Mouse (Mus musculus): ENCODE results near the gene Sh3pxd2b. TPM values are rescaled to one million over a fixed set of nuclear protein-coding genes. Genes with fewer than 3 reads are reported as not detected.

Gene Sh3pxd2b
- total and polyA plus RNA-seq, 2 experiments from 2014 or later = 7.4 to 35.9 TPM

GRCm38 (mm10) chr11:32454800-32455506 lies 107.3 kb downstream of the Sh3pxd2b start, which contains the start of gene Ubtd2:
TSS of gene Ubtd2 (plus strand) at chr11:32455370.
- H3K4me1 ChIP-seq (ENCODE audit: insufficient read depth) = peaks cover 6% of the 10 kb centered on the region; the same call in 1 of the 2 replicates
- H3K4me2 ChIP-seq (ENCODE audit: low read depth) = peak within 1 kb of the TSS; percentile 95
- no peaks in the 10 kb centered on the region for H3K27me3 ChIP-seq (ENCODE audit: insufficient read depth, low read length)
- peak within 1 kb of the TSS; percentile 71 for H3K4me3 ChIP-seq (ENCODE audit: low read depth, low read length)
- DNase-seq = peak; percentile 97
- H3K36me3 ChIP-seq (ENCODE audit: insufficient read depth) = no peaks in the 10 kb centered on the region
- 3% methylated on average over 62 of the region's 86 CpGs for WGBS
- H3K9me3 ChIP-seq (ENCODE audit: low read length) = no peaks in the 10 kb centered on the region
- TF ChIP-seq CTCF (IDR thresholded peaks at IDR 0.05; ENCODE audit: low read depth) = no peak
- H3K27ac ChIP-seq (ENCODE audit: low read depth, low read length) = peak within 1 kb of the TSS; percentile 92
- peak; percentile 98 for ATAC-seq
- peak within 1 kb of the TSS; percentile 80 for H3K9ac ChIP-seq

- Histone ChIP-seq H3K27me3 (ENCODE audit: insufficient read depth, low read length) (no peaks in the 10 kb centered on the region), H3K9ac (peak overlapping the region; percentile 80), H3K9me3 (ENCODE audit: low read length) (no peaks in the 10 kb centered on the region), H3K4me2 (ENCODE audit: low read depth) (peak overlapping the region; percentile 95), H3K36me3 (ENCODE audit: insufficient read depth) (no peaks in the 10 kb centered on the region), H3K27ac (ENCODE audit: low read depth, low read length) (peak overlapping the region; percentile 92), H3K4me3 (ENCODE audit: low read depth, low read length) (peak overlapping the region; percentile 71), H3K4me1 (ENCODE audit: insufficient read depth) (peaks cover 6% of the 10 kb centered on the region; the same call in 1 of the 2 replicates)
- TF ChIP-seq CTCF (IDR thresholded peaks at IDR 0.05; ENCODE audit: low read depth) = peak; percentile 45
- ATAC-seq (peak; percentile 37), DNase-seq (peak; percentile 64)
- WGBS = under 1% methylated on average over 56 of the region's 58 CpGs
These were observed 108.0 kb downstream of the Sh3pxd2b start for GRCm38 (mm10) chr11:32455507-32456141.

GRCm38 (mm10) chr11:32456356-32456755 lies 108.7 kb downstream of the Sh3pxd2b start:
- Histone ChIP-seq H3K36me3 (ENCODE audit: insufficient read depth) (no peaks in the 10 kb centered on the region), H3K9me3 (ENCODE audit: low read length) (no peaks in the 10 kb centered on the region), H3K9ac (peak overlapping the region; percentile 80), H3K27ac (ENCODE audit: low read depth, low read length) (no peak overlapping the region), H3K4me3 (ENCODE audit: low read depth, low read length) (peak overlapping the region; percentile 71), H3K4me2 (ENCODE audit: low read depth) (peak overlapping the region; percentile 95), H3K4me1 (ENCODE audit: insufficient read depth) (peaks cover 6% of the 10 kb centered on the region; the same call in 1 of the 2 replicates), H3K27me3 (ENCODE audit: insufficient read depth, low read length) (no peaks in the 10 kb centered on the region)
- peak; percentile 11 for DNase-seq
- 8% methylated on average over 6 of the region's 6 CpGs for WGBS
- no peak for TF ChIP-seq CTCF (IDR thresholded peaks at IDR 0.05; ENCODE audit: low read depth)
- ATAC-seq = no peak

GRCm38 (mm10) chr11:32464282-32464681 lies 116.7 kb downstream of the Sh3pxd2b start:
- ATAC-seq = no peak; the same call in 1 of the 2 replicates
- H3K9me3 ChIP-seq (ENCODE audit: low read length) = no peaks in the 10 kb centered on the region

GRCm38 (mm10) chr11:32471925-32472324 lies 124.3 kb downstream of the Sh3pxd2b start:
- Histone ChIP-seq H3K27ac (ENCODE audit: low read depth, low read length) (no peak overlapping the region), H3K9me3 (ENCODE audit: low read length) (no peaks in the 10 kb centered on the region), H3K4me3 (ENCODE audit: low read depth, low read length) (no peak overlapping the region), H3K4me1 (ENCODE audit: insufficient read depth) (no peaks in the 10 kb centered on the region), H3K9ac (no peak overlapping the region), H3K36me3 (ENCODE audit: insufficient read depth) (no peaks in the 10 kb centered on the region), H3K4me2 (ENCODE audit: low read depth) (no peak overlapping the region), H3K27me3 (ENCODE audit: insufficient read depth, low read length) (no peaks in the 10 kb centered on the region)
- ATAC-seq = no peak
- no peak for TF ChIP-seq CTCF (IDR thresholded peaks at IDR 0.05; ENCODE audit: low read depth)
- WGBS = 74% methylated on average over 2 of the region's 2 CpGs
- DNase-seq = no peak

More at GRCm38 (mm10) chr11:32464282-32464681, 116.7 kb downstream of the Sh3pxd2b start:
- Histone ChIP-seq H3K9ac (no peak overlapping the region), H3K27ac (ENCODE audit: low read depth, low read length) (no peak overlapping the region), H3K4me1 (ENCODE audit: insufficient read depth) (no peaks in the 10 kb centered on the region), H3K27me3 (ENCODE audit: insufficient read depth, low read length) (no peaks in the 10 kb centered on the region), H3K4me3 (ENCODE audit: low read depth, low read length) (no peak overlapping the region), H3K36me3 (ENCODE audit: insufficient read depth) (no peaks in the 10 kb centered on the region), H3K4me2 (ENCODE audit: low read depth) (no peak overlapping the region)
- DNase-seq = no peak
- WGBS = 71% methylated on average over 2 of the region's 2 CpGs
- no peak for TF ChIP-seq CTCF (IDR thresholded peaks at IDR 0.05; ENCODE audit: low read depth)

- no peak for DNase-seq
- TF ChIP-seq CTCF (IDR thresholded peaks at IDR 0.05; ENCODE audit: low read depth) = no peak
- WGBS = 86% methylated on average over 3 of the region's 3 CpGs
- Histone ChIP-seq H3K4me3 (ENCODE audit: low read depth, low read length) (no peak overlapping the region), H3K27me3 (ENCODE audit: insufficient read depth, low read length) (no peaks in the 10 kb centered on the region), H3K9ac (no peak overlapping the region), H3K4me2 (ENCODE audit: low read depth) (no peak overlapping the region), H3K4me1 (ENCODE audit: insufficient read depth) (no peaks in the 10 kb centered on the region), H3K9me3 (ENCODE audit: low read length) (no peaks in the 10 kb centered on the region), H3K27ac (ENCODE audit: low read depth, low read length) (no peak overlapping the region), H3K36me3 (ENCODE audit: insufficient read depth) (no peaks in the 10 kb centered on the region)
- no peak for ATAC-seq
These were observed 127.1 kb downstream of the Sh3pxd2b start for GRCm38 (mm10) chr11:32474725-32475124.
